10 mouse cellular contexts compared by ENCODE assay signal in the genomic region with DNA sequence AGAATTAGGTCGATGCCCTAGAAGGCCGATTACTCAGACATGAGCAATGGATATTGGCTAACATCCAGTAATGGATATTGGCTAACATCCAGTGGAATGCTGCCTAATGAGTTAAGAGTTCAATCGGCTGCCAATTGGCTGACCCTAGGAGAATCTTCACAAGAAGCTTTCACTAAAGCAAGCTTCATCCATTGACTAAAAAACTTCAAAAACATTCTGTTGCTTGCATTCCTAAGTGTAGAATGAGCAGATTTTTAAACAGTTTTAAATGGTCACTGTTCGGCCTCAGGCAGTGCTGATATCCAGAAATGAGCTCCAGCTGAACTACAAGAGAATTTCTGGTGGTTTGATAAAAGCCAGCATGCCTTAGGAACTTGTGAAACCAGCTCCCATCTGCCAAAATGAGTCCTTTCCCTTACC. TPM values are rescaled to one million over a fixed set of nuclear protein-coding genes. Genes with fewer than 3 reads are reported as not detected.
DNase-seq lines count a peak whose midpoint lies in the region; ATAC-seq and TF ChIP-seq lines count a peak whose summit lies in the region.
"Had no signal": no experiment of that assay in that cellular context is flagged by ENCODE, and none has a peak within 500 bp of the region (broad histone marks: within the 10 kb centered on the region; RNA-seq: fewer than 3 reads in every experiment).

No protein-coding gene starts in this region.

- DNase-seq in heart, postnatal 0 days (ENCODE audit: low spot score) = peak; percentile 24
- no peak for DNase-seq in heart, postnatal 25 days (ENCODE audit: low spot score)
- peak; percentile 46 for DNase-seq in 3T3-L1 (ENCODE audit: low read depth, low spot score)
- DNase-seq in Patski (ENCODE audit: low read depth, low spot score) = peak; percentile 20
- peak; percentile 47 for DNase-seq in kidney, postnatal 0 days (ENCODE audit: low spot score)
- no peak for DNase-seq in left cerebral cortex, adult 8-10 months (ENCODE audit: low spot score in 2 of 2)
- no peak for DNase-seq in ovary, postnatal 10 days (ENCODE audit: low spot score)
- DNase-seq: cerebellum, postnatal 25 days had no signal

- H3K9ac ChIP-seq in heart, postnatal 0 days (replicated peaks; ENCODE audit: low read depth, low read length) = no peak overlapping the region
- no peak overlapping the region for H3K9ac ChIP-seq in kidney, postnatal 0 days (ENCODE audit: low read depth, low read length)
- H3K9ac ChIP-seq: liver, embryonic 14.5 days had no signal

- POLR2A ChIA-PET in Patski (lab: Charles Lee) = no interaction called here

- TF ChIP-seq CTCF in heart, postnatal 0 days (IDR thresholded peaks at IDR 0.05; ENCODE audit: low read depth) = no peak
- no peak for TF ChIP-seq CTCF in Patski (IDR thresholded peaks at IDR 0.05)
- no peak for TF ChIP-seq CTCF in kidney, postnatal 0 days (IDR thresholded peaks at IDR 0.05; ENCODE audit: low read depth)

- intact Hi-C loops in heart, postnatal 25 days (cut with DNase I) = no loop called here

- WGBS in heart, postnatal 0 days = 15% methylated on average over 4 of the region's 4 CpGs
- WGBS in kidney, postnatal 0 days = 46% methylated on average over 4 of the region's 4 CpGs

- H3K27me3 ChIP-seq in heart, postnatal 0 days (ENCODE audit: control insufficient read depth, insufficient read depth, low read length) = no peaks in the 10 kb centered on the region
- no peaks in the 10 kb centered on the region for H3K27me3 ChIP-seq in Patski
- H3K27me3 ChIP-seq in kidney, postnatal 0 days (ENCODE audit: insufficient read depth, low read length) = no peaks in the 10 kb centered on the region

- no peaks in the 10 kb centered on the region for H3K9me3 ChIP-seq in heart, postnatal 0 days (replicated peaks; ENCODE audit: control insufficient read depth, low read length)
- no peaks in the 10 kb centered on the region for H3K9me3 ChIP-seq in kidney, postnatal 0 days (replicated peaks; ENCODE audit: low read length)

- CTCF ChIA-PET in Patski (lab: Charles Lee) = interaction anchor here (1.5 to 2.1 kb wide), 2 partner anchors 13 to 20 kb away, joined by 3 to 7 read pairs; no protein-coding TSS in a partner anchor

- H3K36me3 ChIP-seq in heart, postnatal 0 days (replicated peaks; ENCODE audit: control insufficient read depth, insufficient read depth, low read length) = no peaks in the 10 kb centered on the region
- no peaks in the 10 kb centered on the region for H3K36me3 ChIP-seq in kidney, postnatal 0 days (ENCODE audit: insufficient read depth, low read length)

- no peak for TF ChIP-seq EP300 in heart, postnatal 0 days (IDR thresholded peaks at IDR 0.05; ENCODE audit: low read depth)

- H3K4me2 ChIP-seq in heart, postnatal 0 days (ENCODE audit: low read depth, low read length) = no peak overlapping the region; the same call in 1 of the 2 replicates
- no peak overlapping the region for H3K4me2 ChIP-seq in kidney, postnatal 0 days (ENCODE audit: low read length)

- ATAC-seq in heart, postnatal 0 days (ENCODE audit: insufficient read depth, low read depth) = peak; percentile 39
- ATAC-seq in Patski = peak; percentile 67
- no peak for ATAC-seq in kidney, postnatal 0 days (replicated peaks; ENCODE audit: low FRiP score, low read depth)
- ATAC-seq in megakaryocyte progenitor cell, adult 5-6 weeks (replicated peaks; ENCODE audit: poor library complexity) = no peak

- in situ Hi-C loops in Patski (cut with MboI; ENCODE audit: low pct_unique_long_range_greater_than_20kb) = no loop called here

- no peak overlapping the region; the same call in 1 of the 2 replicates for H3K27ac ChIP-seq in heart, postnatal 0 days (ENCODE audit: low read depth)
- no peak overlapping the region for H3K27ac ChIP-seq in kidney, postnatal 0 days
- H3K27ac ChIP-seq: liver, embryonic 14.5 days had no signal

- H3K4me3 ChIP-seq in heart, postnatal 0 days (ENCODE audit: low read depth, low read length) = no peak overlapping the region
- no peak overlapping the region for H3K4me3 ChIP-seq in kidney, postnatal 0 days (replicated peaks; ENCODE audit: low read depth, low read length)

- H3K4me1 ChIP-seq in heart, postnatal 0 days (ENCODE audit: control insufficient read depth, insufficient read depth) = no peaks in the 10 kb centered on the region; the same call in 1 of the 2 replicates
- no peaks in the 10 kb centered on the region for H3K4me1 ChIP-seq in kidney, postnatal 0 days (replicated peaks; ENCODE audit: insufficient read depth, low read length)

RNA-seq across cellular contexts. Expression of a gene that starts 56.8 kb away (rescaled TPM):
- 2.4 and 6.0 TPM in 2 replicates for total RNA-seq in heart, postnatal 0 days (2014; rRNA removed; ENCODE audit: low replicate concordance)
- 4.9 and 5.5 TPM in 2 replicates for polyA plus RNA-seq in heart, postnatal 0 days (2015; fragmentation: Nextera tagmentation; extraction: Ambion mirVana)
- total RNA-seq in heart, postnatal 25 days (2021) = 1 to 10 TPM; 1.1 TPM
- polyA plus RNA-seq in Patski (2021) = 35.6 TPM
- polyA plus RNA-seq in kidney, postnatal 0 days (2015; fragmentation: Nextera tagmentation; extraction: Ambion mirVana) = 13.2 and 13.3 TPM in 2 replicates
- 57.5 and 57.9 TPM in 2 replicates for total RNA-seq in megakaryocyte progenitor cell, adult 5-6 weeks (2015)
- total RNA-seq in megakaryocyte progenitor cell, adult 5-6 weeks (2017) = 56.6 and 77.8 TPM in 2 replicates
- 1 to 10 TPM; 1.2 to 2.4 (median 1.2) TPM for total RNA-seq in left cerebral cortex, adult 8-10 months (2022)

Comparison
In these comparisons a context has a peak if more than half of its experiments do, and no peak if none do; other contexts are left out.
1. DNase-seq: peak in heart, postnatal 0 days (single experiment), 3T3-L1 (single experiment), Patski (single experiment) and kidney, postnatal 0 days (single experiment); none in heart, postnatal 25 days (single experiment), left cerebral cortex, adult 8-10 months (0 of 2) and ovary, postnatal 10 days (single experiment).
2. ATAC-seq: peak in heart, postnatal 0 days (single experiment) and Patski (single experiment); none in kidney, postnatal 0 days (single experiment) and megakaryocyte progenitor cell, adult 5-6 weeks (single experiment).